In the genomic region with DNA sequence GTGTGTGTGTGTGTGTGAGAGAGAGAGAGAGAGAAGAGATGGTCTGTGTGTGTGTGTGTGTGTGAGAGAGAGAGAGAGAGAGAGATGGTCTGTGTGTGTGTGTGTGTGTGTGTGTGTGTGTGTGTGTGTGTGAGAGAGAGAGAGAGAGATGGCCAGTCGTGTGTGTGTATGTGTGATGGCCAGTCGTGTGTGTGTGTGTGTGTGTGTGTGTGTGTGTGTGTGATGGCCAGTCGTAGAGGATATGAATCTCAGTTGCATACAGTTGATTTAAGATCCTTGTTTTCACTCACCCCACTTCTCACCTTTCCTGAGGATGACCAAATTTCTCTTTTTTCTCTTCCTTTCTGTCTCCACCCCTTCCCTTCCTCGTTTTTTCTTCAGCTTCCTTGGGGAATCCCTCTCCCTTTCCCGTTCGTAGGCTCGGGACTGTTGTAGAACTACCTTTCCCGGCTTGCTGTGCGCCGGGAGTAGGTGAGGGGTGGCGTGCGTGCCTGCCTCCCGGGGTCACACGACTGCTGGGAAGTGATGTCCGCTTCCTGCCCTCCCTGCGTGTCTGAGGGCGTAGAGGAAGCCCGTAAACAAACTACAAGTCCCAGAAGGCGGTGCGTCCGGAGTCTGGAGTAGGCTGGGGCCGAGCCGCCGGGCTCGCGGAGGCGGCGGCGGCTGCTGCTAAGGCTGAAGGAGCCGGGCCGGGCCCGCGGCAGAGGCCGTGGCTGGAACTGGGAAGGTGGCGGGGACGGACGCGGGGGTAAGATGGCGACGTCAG, we compare ENCODE assay signal across 8 mouse cellular contexts. TPM values are rescaled to one million over a fixed set of nuclear protein-coding genes. Genes with fewer than 3 reads are reported as not detected.
DNase-seq lines count a peak whose midpoint lies in the region; ATAC-seq and TF ChIP-seq lines count a peak whose summit lies in the region.

A gene (plus strand): TSS at position 511 of the 766 bp plus-strand sequence.

- H3K27ac ChIP-seq in forebrain, embryonic 16.5 days (ENCODE audit: low read length): peak within 1 kb of the TSS; percentile 60; the same call in 1 of the 2 replicates
- peak within 1 kb of the TSS; percentile 95 for H3K27ac ChIP-seq in layer of hippocampus, adult 2 months
- H3K27ac ChIP-seq in lung, embryonic 14.5 days (ENCODE audit: low read depth): peak within 1 kb of the TSS; percentile 85
- H3K27ac ChIP-seq in olfactory bulb, adult 2 months (ENCODE audit: insufficient read depth, low read depth, low read length): peak within 1 kb of the TSS; percentile 70
- 0 out of 2 replicates have a peak within 1 kb of the TSS, but pooled peaks have one; percentile 9 for H3K27ac ChIP-seq in thymus, adult 2 months (ENCODE audit: control insufficient read depth, insufficient read depth, low read length)

- peaks cover 61% of the 10 kb centered on the region for H3K36me3 ChIP-seq in G1E (replicated peaks)
- no peaks in the 10 kb centered on the region; the same call in 1 of the 2 replicates for H3K36me3 ChIP-seq in forebrain, embryonic 16.5 days (ENCODE audit: control insufficient read depth, insufficient read depth)
- peaks cover 36% of the 10 kb centered on the region for H3K36me3 ChIP-seq in lung, embryonic 14.5 days (ENCODE audit: insufficient read depth)
- peaks cover 9% of the 10 kb centered on the region for H3K36me3 ChIP-seq in thymus, adult 2 months (ENCODE audit: control insufficient read depth, insufficient read depth, low read length)

- H3K4me3 ChIP-seq in G1E (ENCODE audit: low read depth, low read length): peak within 1 kb of the TSS; percentile 99
- H3K4me3 ChIP-seq in forebrain, embryonic 16.5 days (replicated peaks; ENCODE audit: low read length): peak within 1 kb of the TSS; percentile 96
- H3K4me3 ChIP-seq in layer of hippocampus, adult 2 months: peak within 1 kb of the TSS; percentile 97
- H3K4me3 ChIP-seq in lung, embryonic 14.5 days (ENCODE audit: low read depth, low read length): peak within 1 kb of the TSS; percentile 86
- peak within 1 kb of the TSS; percentile 93 for H3K4me3 ChIP-seq in olfactory bulb, adult 2 months (ENCODE audit: insufficient read depth, low read depth, low read length)
- H3K4me3 ChIP-seq in thymus, adult 2 months (ENCODE audit: control insufficient read depth, insufficient read depth, low read length): peak within 1 kb of the TSS; percentile 88

- peaks cover 34% of the 10 kb centered on the region for H3K4me1 ChIP-seq in G1E (ENCODE audit: insufficient read depth, low read depth, low read length)
- H3K4me1 ChIP-seq in forebrain, embryonic 16.5 days (replicated peaks; ENCODE audit: control insufficient read depth, insufficient read depth, low read length): peaks cover 21% of the 10 kb centered on the region
- peaks cover 4% of the 10 kb centered on the region for H3K4me1 ChIP-seq in lung, embryonic 14.5 days (ENCODE audit: insufficient read depth)
- peaks cover 8% of the 10 kb centered on the region for H3K4me1 ChIP-seq in olfactory bulb, adult 2 months (ENCODE audit: control insufficient read depth, insufficient read depth, low read length)
- peaks cover 14% of the 10 kb centered on the region for H3K4me1 ChIP-seq in thymus, adult 2 months (replicated peaks; ENCODE audit: control insufficient read depth, insufficient read depth, low read length)

- under 1% methylated on average over 38 of the region's 40 CpGs for WGBS in forebrain, embryonic 16.5 days
- under 1% methylated on average over 40 of the region's 40 CpGs for WGBS in lung, embryonic 14.5 days
- under 1% methylated on average over 40 of the region's 40 CpGs for WGBS in olfactory bulb, adult 2 months
- WGBS in thymus, adult 2 months: 1% methylated on average over 40 of the region's 40 CpGs

- peak; percentile 87 for TF ChIP-seq POLR2A in olfactory bulb, adult 2 months (IDR thresholded peaks at IDR 0.05; ENCODE audit: insufficient read depth, low read depth, low read length)
- TF ChIP-seq POLR2A in thymus, adult 2 months (IDR thresholded peaks at IDR 0.05; ENCODE audit: control insufficient read depth, extremely low read depth, insufficient read depth, low read length, poor library complexity): peak; percentile 73

- H3K4me2 ChIP-seq in forebrain, embryonic 16.5 days (ENCODE audit: low read length): peak within 1 kb of the TSS; percentile 87
- peak within 1 kb of the TSS; percentile 88 for H3K4me2 ChIP-seq in lung, embryonic 14.5 days

- H3K9ac ChIP-seq in forebrain, embryonic 16.5 days (replicated peaks; ENCODE audit: low read depth, low read length): peak within 1 kb of the TSS; percentile 89
- H3K9ac ChIP-seq in lung, embryonic 14.5 days: peak within 1 kb of the TSS; percentile 85

- no peaks in the 10 kb centered on the region for H3K27me3 ChIP-seq in G1E (ENCODE audit: insufficient read depth, low read length)
- H3K27me3 ChIP-seq in forebrain, embryonic 16.5 days (replicated peaks; ENCODE audit: control insufficient read depth, insufficient read depth, low read length): no peaks in the 10 kb centered on the region
- no peaks in the 10 kb centered on the region for H3K27me3 ChIP-seq in lung, embryonic 14.5 days (ENCODE audit: insufficient read depth, low read length)
- H3K27me3 ChIP-seq in thymus, adult 2 months (ENCODE audit: control insufficient read depth, insufficient read depth, low read length): no peaks in the 10 kb centered on the region

- no peak for TF ChIP-seq CTCF in G1E (IDR thresholded peaks at IDR 0.05; ENCODE audit: low read depth, low read length)
- TF ChIP-seq CTCF in layer of hippocampus, adult 2 months (conservative IDR thresholded peaks at IDR 0.05): no peak
- TF ChIP-seq CTCF in lung, embryonic 14.5 days (IDR thresholded peaks at IDR 0.05; ENCODE audit: low read depth): no peak
- no peak for TF ChIP-seq CTCF in olfactory bulb, adult 2 months (IDR thresholded peaks at IDR 0.05; ENCODE audit: insufficient read depth, low read depth, low read length)
- TF ChIP-seq CTCF in thymus, adult 2 months (IDR thresholded peaks at IDR 0.05; ENCODE audit: borderline replicate concordance, control insufficient read depth, extremely low read depth, insufficient read depth, low read length, poor library complexity): peak; percentile 48; the same call in 1 of the 2 replicates

- no peaks in the 10 kb centered on the region for H3K9me3 ChIP-seq in G1E (replicated peaks)
- no peaks in the 10 kb centered on the region for H3K9me3 ChIP-seq in forebrain, embryonic 16.5 days (ENCODE audit: control insufficient read depth, low read length)
- H3K9me3 ChIP-seq in lung, embryonic 14.5 days (ENCODE audit: low read depth, low read length): no peaks in the 10 kb centered on the region

- peak; percentile 96 for DNase-seq in G1E (ENCODE audit: low spot score)
- peak; percentile 94 to 100 for DNase-seq in cerebellum, adult 18-20 months
- DNase-seq in heart, postnatal 36 days: peak; percentile 90 to 91
- DNase-seq in layer of hippocampus, adult 2 months (ENCODE audit: low spot score in 2 of 2): peak; percentile 97 to 99
- DNase-seq in lung, embryonic 14.5 days: peak; percentile 98
- peak; percentile 95 for DNase-seq in thymus, adult 2 months

- peak; percentile 99 for ATAC-seq in G1E (ENCODE audit: extremely low read depth, insufficient number of reproducible peaks, low FRiP score, poor library complexity, severe bottlenecking)
- ATAC-seq in forebrain, embryonic 16.5 days: peak; percentile 98
- peak; percentile 98 for ATAC-seq in lung, embryonic 14.5 days (ENCODE audit: insufficient read depth)

- intact Hi-C loops in heart, postnatal 36 days (cut with DNase I): loop anchor here (2.0 to 10.0 kb wide), 2 partner anchors 33 to 1699 kb away; a partner anchor contains a TSS

RNA-seq across cellular contexts. Expression of the gene that starts here (rescaled TPM):
- total RNA-seq in G1E (2014; fragmentation: Nextera tagmentation): 51.8 and 67.0 TPM in 2 replicates
- 6.4 and 9.6 TPM in 2 replicates for total RNA-seq in G1E (2017)
- 58.5 and 68.9 TPM in 2 replicates for polyA plus RNA-seq in G1E (2012)
- 18.5 and 23.2 TPM in 2 replicates for polyA plus RNA-seq in forebrain, embryonic 16.5 days (2015; fragmentation: Nextera tagmentation; extraction: Ambion mirVana)
- total RNA-seq in heart, postnatal 36 days (2021): 10 to 100 TPM; 18.2 to 20.8 TPM
- total RNA-seq in layer of hippocampus, adult 2 months (2021): 10 to 100 TPM; 38.3 to 49.5 TPM
- 19.3 and 19.6 TPM in 2 replicates for polyA plus RNA-seq in lung, embryonic 14.5 days (2014; fragmentation: Nextera tagmentation; extraction: Ambion mirVana)
- polyA plus RNA-seq in olfactory bulb, adult 2 months (2012; ENCODE audit: insufficient read depth, insufficient read length, low replicate concordance, missing spikeins): not detected in 2 replicates
- polyA plus RNA-seq in thymus, adult 2 months (2012; rRNA removed): 151 and 161 TPM in 2 replicates

Comparison
In these comparisons a context has a peak if more than half of its experiments do, and no peak if none do; other contexts are left out.
1. Peak in every context shown above with its lines: DNase-seq, ATAC-seq, H3K4me3 ChIP-seq and H3K27ac ChIP-seq.
2. RNA of the gene that starts here (polyA plus RNA-seq): 151 to 161 TPM in thymus, adult 2 months, 58.5 to 68.9 TPM in G1E, 18.5 to 23.2 TPM in forebrain, embryonic 16.5 days and 19.3 to 19.6 TPM in lung, embryonic 14.5 days; not detected in olfactory bulb, adult 2 months; every median in the first group is over 10 times any median in the second.
3. H3K27ac ChIP-seq: peak in every context shown above with its lines; median percentile 95 in layer of hippocampus, adult 2 months; 85 in lung, embryonic 14.5 days; 70 in olfactory bulb, adult 2 months; 60 in forebrain, embryonic 16.5 days; 9 in thymus, adult 2 months.